Mouse (Mus musculus) embryonic fibroblast, embryonic 13.5 days (primary cell): ENCODE data around the gene Kif26b.

Experiments used
- CTCF ChIP-seq: IDR thresholded peaks from 2 replicates; pipeline ENCODE4 v1.5.1; 2011; ENCODE audit warnings: mild to moderate bottlenecking, control low read depth, low read length, moderate library complexity, borderline replicate concordance; ENCODE audit not compliant: insufficient read depth
- POLR2A ChIP-seq: IDR thresholded peaks from 2 replicates; pipeline ENCODE4 v1.6.1; 2011; ENCODE audit warnings: low read depth, mild to moderate bottlenecking, control low read depth, low read length, moderate library complexity

DNA sequence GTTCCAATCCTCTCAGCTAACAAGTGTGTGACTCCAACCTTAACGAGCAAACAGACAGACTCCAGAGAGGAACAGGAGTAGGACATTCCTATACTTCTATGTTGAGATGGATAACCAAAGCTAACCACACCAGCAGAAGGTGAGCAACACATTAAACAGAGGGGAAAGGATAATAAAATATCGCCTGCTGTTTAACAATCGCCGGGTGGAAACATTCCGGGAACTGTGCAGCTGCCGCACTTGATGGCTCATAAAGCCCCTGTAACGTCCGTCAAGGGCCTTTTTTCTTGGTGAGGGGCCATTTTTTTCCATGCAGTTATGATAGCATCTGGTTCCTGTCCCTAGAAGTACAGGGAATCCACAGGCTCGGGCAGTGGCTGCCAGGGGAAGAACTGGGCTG is 204.1 kb downstream of the Kif26b start:
- TF ChIP-seq POLR2A (no peak), CTCF (no peak)
